Mouse (Mus musculus) intestine, embryonic 15.5 days (tissue): ENCODE data around the gene Mtf1. TPM values are rescaled to one million over a fixed set of nuclear protein-coding genes. Genes with fewer than 3 reads are reported as not detected.

Experiments used
- ATAC-seq: fragments of 200-750 bp; cut with Nextera tagmentation; 2 replicates; pipeline ENCODE4 v1.8.0; 2017; ENCODE audit warnings: moderate TSS enrichment, moderate library complexity
- H3K27ac ChIP-seq: fragments of 300-500 bp; sonication (generic); 2 replicates; pipeline ENCODE4 v1.5.1; 2015; ENCODE audit warnings: mild to moderate bottlenecking, inconsistent platforms
- H3K27me3 ChIP-seq: fragments of 300-500 bp; sonication (generic); replicated peaks from 2 replicates; pipeline ENCODE4 v1.6.1; 2015; ENCODE audit warnings: inconsistent platforms
- H3K36me3 ChIP-seq: fragments of 300-500 bp; sonication (generic); 2 replicates; pipeline ENCODE4 v1.6.1; 2015; ENCODE audit warnings: inconsistent platforms
- H3K4me1 ChIP-seq: fragments of 300-500 bp; sonication (generic); replicated peaks from 2 replicates; pipeline ENCODE4 v1.6.1; 2015; ENCODE audit warnings: inconsistent platforms
- H3K4me2 ChIP-seq: fragments of 300-500 bp; sonication (generic); replicated peaks from 2 replicates; pipeline ENCODE4 v1.6.1; 2015; ENCODE audit warnings: mild to moderate bottlenecking, inconsistent platforms
- H3K4me3 ChIP-seq: fragments of 300-500 bp; sonication (generic); replicated peaks from 2 replicates; pipeline ENCODE4 v1.5.1; 2015; ENCODE audit warnings: inconsistent platforms
- H3K9ac ChIP-seq: fragments of 300-500 bp; sonication (generic); 2 replicates; pipeline ENCODE4 v1.6.1; 2015; ENCODE audit warnings: inconsistent platforms
- H3K9me3 ChIP-seq: fragments of 300-500 bp; sonication (generic); 2 replicates; pipeline ENCODE4 v1.6.1; 2016; ENCODE audit warnings: inconsistent platforms
- WGBS: fragments of 180-500 bp; shearing (Covaris S2); methylation state at CpG from one replicate; pipeline ENCODE4 v1.1.7; 2015; 5-methylcytosine and 5-hydroxymethylcytosine counted together
- polyA plus RNA-seq: library from polyadenylated mRNA; unstranded; fragments of >200 nt; fragmentation: Nextera tagmentation; extraction: Ambion mirVana; gene quantifications from 2 replicates; pipeline ENCODE4 v1.2.1, GENCODE M21; 2015

Gene Mtf1
- polyA plus RNA-seq, 1 experiment from 2014 or later: 13.6 TPM

- 87% methylated on average over 2 of the region's 2 CpGs for WGBS
- Histone ChIP-seq H3K4me1 (peaks cover 2% of the 10 kb centered on the region; the same call in 1 of the 2 replicates), H3K27ac (no peak overlapping the region), H3K4me3 (no peak overlapping the region), H3K36me3 (no peaks in the 10 kb centered on the region), H3K9ac (no peak overlapping the region), H3K9me3 (no peaks in the 10 kb centered on the region), H3K27me3 (no peaks in the 10 kb centered on the region), H3K4me2 (no peak overlapping the region)
- ATAC-seq: no peak
These were observed 28.5 kb upstream of the Mtf1 start for GRCm38 (mm10) chr4:124773449-124773848.

GRCm38 (mm10) chr4:124773995-124774394, 27.9 kb upstream of the Mtf1 start:
- Histone ChIP-seq H3K4me2 (no peak overlapping the region), H3K27ac (no peak overlapping the region), H3K9me3 (no peaks in the 10 kb centered on the region), H3K27me3 (no peaks in the 10 kb centered on the region), H3K9ac (no peak overlapping the region), H3K4me3 (no peak overlapping the region), H3K4me1 (peaks cover 2% of the 10 kb centered on the region; the same call in 1 of the 2 replicates), H3K36me3 (0 out of 2 replicates have a peak, but pooled peaks cover 3% of the 10 kb centered on the region)
- ATAC-seq: no peak
- WGBS: 90% methylated on average over 6 of the region's 6 CpGs

- H3K27ac ChIP-seq: no peak overlapping the region
- ATAC-seq: no peak
- H3K4me2 ChIP-seq: no peak overlapping the region
- 65% methylated on average over 2 of the region's 2 CpGs for WGBS
- no peaks in the 10 kb centered on the region for H3K27me3 ChIP-seq
- H3K9ac ChIP-seq: no peak overlapping the region
- H3K36me3 ChIP-seq: 0 out of 2 replicates have a peak, but pooled peaks cover 5% of the 10 kb centered on the region
- H3K9me3 ChIP-seq: no peaks in the 10 kb centered on the region
- H3K4me3 ChIP-seq: no peak overlapping the region
- peaks cover 2% of the 10 kb centered on the region; the same call in 1 of the 2 replicates for H3K4me1 ChIP-seq
These were observed 27.5 kb upstream of the Mtf1 start for GRCm38 (mm10) chr4:124774429-124774828.

- H3K4me2 ChIP-seq: no peak overlapping the region
- no peak for ATAC-seq
- no peak overlapping the region for H3K27ac ChIP-seq
- no peak overlapping the region for H3K4me3 ChIP-seq
- H3K36me3 ChIP-seq: peaks cover 30% of the 10 kb centered on the region
- 91% methylated on average over 7 of the region's 7 CpGs for WGBS
- H3K9ac ChIP-seq: no peak overlapping the region
- no peaks in the 10 kb centered on the region for H3K27me3 ChIP-seq
- no peaks in the 10 kb centered on the region for H3K9me3 ChIP-seq
- H3K4me1 ChIP-seq: no peaks in the 10 kb centered on the region
These were observed 20.5 kb upstream of the Mtf1 start for GRCm38 (mm10) chr4:124781361-124781760.

GRCm38 (mm10) chr4:124782395-124782794, 19.5 kb upstream of the Mtf1 start:
- no peak for ATAC-seq
- WGBS: 89% methylated on average over 8 of the region's 8 CpGs
- Histone ChIP-seq H3K36me3 (peaks cover 35% of the 10 kb centered on the region), H3K4me2 (no peak overlapping the region), H3K4me1 (no peaks in the 10 kb centered on the region), H3K4me3 (no peak overlapping the region), H3K27ac (no peak overlapping the region), H3K27me3 (no peaks in the 10 kb centered on the region), H3K9me3 (no peaks in the 10 kb centered on the region), H3K9ac (no peak overlapping the region)

DNA sequence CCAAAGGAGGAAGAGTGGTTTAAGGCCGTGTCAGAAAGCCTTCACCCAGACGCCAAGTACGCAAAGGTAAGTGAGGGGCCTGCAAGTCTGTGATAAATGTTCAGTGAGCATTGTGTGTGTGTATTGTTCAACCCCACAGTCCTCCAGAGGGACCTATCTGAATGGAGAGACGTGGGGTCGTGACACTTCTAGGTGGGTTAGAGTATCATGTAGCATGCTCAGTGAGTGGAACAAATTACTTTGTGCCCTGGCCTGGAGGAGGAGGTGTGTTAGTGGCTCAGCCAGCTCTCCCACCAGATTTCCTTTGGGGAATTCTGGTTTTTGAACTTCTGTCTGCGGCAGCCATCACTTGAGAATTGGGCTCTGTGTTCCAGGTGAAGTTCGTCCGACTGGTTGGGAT, 18.0 kb upstream of the Mtf1 start:
- no peak overlapping the region for H3K4me2 ChIP-seq
- 88% methylated on average over 8 of the region's 8 CpGs for WGBS
- no peak for ATAC-seq
- H3K9me3 ChIP-seq: no peaks in the 10 kb centered on the region
- no peak overlapping the region for H3K27ac ChIP-seq
- no peak overlapping the region for H3K9ac ChIP-seq
- H3K4me1 ChIP-seq: no peaks in the 10 kb centered on the region
- H3K27me3 ChIP-seq: no peaks in the 10 kb centered on the region
- no peak overlapping the region for H3K4me3 ChIP-seq
- peaks cover 36% of the 10 kb centered on the region for H3K36me3 ChIP-seq

DNA sequence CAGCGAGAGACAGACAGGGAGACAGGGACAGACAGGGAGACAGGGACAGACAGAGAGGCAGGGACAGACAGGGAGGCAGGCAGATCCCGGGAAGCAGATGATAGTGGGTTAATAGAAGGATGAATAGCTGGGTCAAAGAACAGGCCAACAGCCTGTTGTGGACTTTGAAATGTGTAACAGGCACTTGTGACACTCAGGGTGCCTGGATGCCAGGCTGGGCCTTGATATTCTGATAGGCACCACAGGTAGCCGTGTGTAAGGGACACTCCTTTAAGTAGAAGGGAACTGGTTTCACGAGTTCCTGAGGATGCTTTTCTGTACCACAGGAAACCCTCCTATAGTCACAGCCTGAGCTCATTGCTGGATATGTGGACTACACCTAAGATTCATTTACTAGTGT, 11.9 kb upstream of the Mtf1 start:
- Histone ChIP-seq H3K9ac (no peak overlapping the region), H3K4me2 (no peak overlapping the region), H3K27ac (no peak overlapping the region), H3K27me3 (no peaks in the 10 kb centered on the region), H3K4me1 (no peaks in the 10 kb centered on the region), H3K4me3 (no peak overlapping the region), H3K36me3 (peaks cover 43% of the 10 kb centered on the region), H3K9me3 (no peaks in the 10 kb centered on the region)
- 66% methylated on average over 4 of the region's 4 CpGs for WGBS
- peak; percentile 41; the same call in 1 of the 2 replicates for ATAC-seq

DNA sequence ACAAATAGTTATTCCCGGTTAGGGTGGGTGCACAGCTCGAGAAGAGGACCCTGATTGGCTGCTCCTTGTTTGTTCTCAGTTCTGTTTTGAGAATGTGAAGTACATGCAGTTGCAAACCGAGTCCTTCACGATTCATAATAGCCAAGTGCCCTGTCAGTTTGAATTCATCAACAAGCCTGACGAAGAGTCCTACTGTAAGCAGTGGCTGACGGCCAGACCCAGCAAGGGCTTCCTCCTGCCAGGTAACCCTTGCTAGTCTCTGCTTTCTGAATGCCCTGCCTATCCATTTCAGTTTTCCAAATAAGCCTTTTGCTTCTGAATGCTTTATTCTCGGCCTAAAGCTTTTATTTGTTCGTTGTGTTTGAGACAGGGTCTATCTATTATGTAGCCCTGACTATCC, 9.8 kb upstream of the Mtf1 start:
- Histone ChIP-seq H3K9me3 (no peaks in the 10 kb centered on the region), H3K27ac (no peak overlapping the region), H3K27me3 (no peaks in the 10 kb centered on the region), H3K9ac (no peak overlapping the region), H3K4me3 (no peak overlapping the region), H3K4me2 (no peak overlapping the region), H3K4me1 (no peaks in the 10 kb centered on the region), H3K36me3 (peaks cover 43% of the 10 kb centered on the region)
- no peak for ATAC-seq
- WGBS: 90% methylated on average over 8 of the region's 8 CpGs

GRCm38 (mm10) chr4:124796141-124796540, 5.8 kb upstream of the Mtf1 start:
- 93% methylated on average over 8 of the region's 8 CpGs for WGBS
- H3K9me3 ChIP-seq: no peaks in the 10 kb centered on the region
- no peaks in the 10 kb centered on the region for H3K27me3 ChIP-seq
- ATAC-seq: no peak
- H3K36me3 ChIP-seq: peaks cover 36% of the 10 kb centered on the region
- H3K4me3 ChIP-seq: no peak overlapping the region
- no peaks in the 10 kb centered on the region for H3K4me1 ChIP-seq
- H3K27ac ChIP-seq: no peak overlapping the region
- no peak overlapping the region for H3K9ac ChIP-seq
- no peak overlapping the region for H3K4me2 ChIP-seq

GRCm38 (mm10) chr4:124796913-124797312, 5.0 kb upstream of the Mtf1 start:
- Histone ChIP-seq H3K27me3 (no peaks in the 10 kb centered on the region), H3K4me2 (no peak overlapping the region), H3K4me1 (no peaks in the 10 kb centered on the region), H3K27ac (no peak overlapping the region), H3K4me3 (no peak overlapping the region), H3K9ac (no peak overlapping the region), H3K9me3 (no peaks in the 10 kb centered on the region), H3K36me3 (peaks cover 29% of the 10 kb centered on the region)
- WGBS: 93% methylated on average over 2 of the region's 2 CpGs
- no peak for ATAC-seq

GRCm38 (mm10) chr4:124802309-124803260, 681 bp downstream of the Mtf1 start:
- H3K4me2 ChIP-seq: peak overlapping the region; percentile 76
- peak; percentile 100 for ATAC-seq
- peaks cover 19% of the 10 kb centered on the region; the same call in 1 of the 2 replicates for H3K36me3 ChIP-seq
- peaks cover 7% of the 10 kb centered on the region; the same call in 1 of the 2 replicates for H3K4me1 ChIP-seq
- peak overlapping the region; percentile 94 for H3K9ac ChIP-seq
- H3K4me3 ChIP-seq: peak overlapping the region; percentile 82
- peak overlapping the region; percentile 97 for H3K27ac ChIP-seq
- no peaks in the 10 kb centered on the region for H3K27me3 ChIP-seq
- no peaks in the 10 kb centered on the region for H3K9me3 ChIP-seq
- under 1% methylated on average over 53 of the region's 53 CpGs for WGBS

GRCm38 (mm10) chr4:124803406-124803805, 1.5 kb downstream of the Mtf1 start:
- 76% methylated on average over 6 of the region's 6 CpGs for WGBS
- Histone ChIP-seq H3K4me1 (peaks cover 8% of the 10 kb centered on the region; the same call in 1 of the 2 replicates), H3K9me3 (no peaks in the 10 kb centered on the region), H3K4me2 (peak overlapping the region; percentile 70), H3K27me3 (no peaks in the 10 kb centered on the region), H3K27ac (no peak overlapping the region), H3K36me3 (peaks cover 13% of the 10 kb centered on the region; the same call in 1 of the 2 replicates), H3K9ac (peak overlapping the region; percentile 73; the same call in 1 of the 2 replicates), H3K4me3 (peak overlapping the region; percentile 82)
- no peak for ATAC-seq
